Mouse (Mus musculus) spleen, adult 2 months (tissue): ENCODE data around the gene Hspg2. TPM values are rescaled to one million over a fixed set of nuclear protein-coding genes. Genes with fewer than 3 reads are reported as not detected.
A peak's percentile ranks its signal among the peaks of the same experiment; 100 is the strongest.

ENCODE experiments used
- DNase-seq, 2 experiments: peaks; one replicate each; pipeline versions ENCODE4 v3.0.0 to v3.0.0-alpha.2; 2012 to 2021; ENCODE audit warnings: low spot score in 2 of 2, low read depth in 1 of 2
- H3K27ac ChIP-seq: fragments of 200-500 bp; 2 replicates; pipeline ENCODE4 v1.5.1; 2012; ENCODE audit warnings: low read length, inconsistent platforms; ENCODE audit not compliant: insufficient read depth
- H3K27me3 ChIP-seq: fragments of 200-500 bp; 2 replicates; pipeline ENCODE4 v1.6.1; 2012; ENCODE audit warnings: mild to moderate bottlenecking, moderate library complexity, low read length, inconsistent platforms; ENCODE audit not compliant: control insufficient read depth, insufficient read depth
- H3K36me3 ChIP-seq: fragments of 200-500 bp; 2 replicates; pipeline ENCODE4 v1.6.1; 2012; ENCODE audit warnings: mild to moderate bottlenecking, low read length, inconsistent platforms; ENCODE audit not compliant: control insufficient read depth, insufficient read depth
- H3K4me1 ChIP-seq: fragments of 200-500 bp; 2 replicates; pipeline ENCODE4 v1.6.1; 2011; ENCODE audit warnings: inconsistent platforms; ENCODE audit not compliant: control insufficient read depth, insufficient read depth, insufficient read length
- H3K4me3 ChIP-seq: fragments of 200-500 bp; 2 replicates; pipeline ENCODE4 v1.5.1; 2011; ENCODE audit warnings: mild to moderate bottlenecking, inconsistent platforms; ENCODE audit not compliant: insufficient read depth, insufficient read length; ENCODE audit errors: extremely low read depth
- CTCF ChIP-seq: fragments of 200-500 bp; IDR thresholded peaks from 2 replicates; pipeline ENCODE4 v1.5.1; 2011; ENCODE audit warnings: mild to moderate bottlenecking, inconsistent platforms; ENCODE audit not compliant: insufficient read depth, insufficient read length, insufficient replicate concordance; ENCODE audit errors: extremely low read depth
- POLR2A ChIP-seq: fragments of 200-500 bp; IDR thresholded peaks from 2 replicates; pipeline ENCODE4 v1.6.1; 2011; ENCODE audit warnings: low read depth, low read length, inconsistent platforms
- WGBS: fragments of 180-500 bp; shearing (Covaris S2); methylation state at CpG from one replicate; pipeline ENCODE4 v1.1.7; 2018; 5-methylcytosine and 5-hydroxymethylcytosine counted together
- polyA plus RNA-seq: library from polyadenylated mRNA; depleted of rRNA; stranded (reverse); fragments of >200 nt; gene quantifications from 2 replicates; pipeline ENCODE4 v1.2.3, GENCODE M21; 2012

The Hspg2 gene
- polyA plus RNA-seq, 1 experiment, result 27.0 TPM

GRCm38 (mm10) chr4:137498882-137499583 is 30.5 kb downstream of the Hspg2 start:
- Histone ChIP-seq H3K4me1 (peaks cover 31% of the 10 kb centered on the region; the same call in 1 of the 2 replicates), H3K36me3 (no peaks in the 10 kb centered on the region), H3K27ac (no peak overlapping the region), H3K4me3 (no peak overlapping the region), H3K27me3 (no peaks in the 10 kb centered on the region)
- DNase-seq, result no peak
- TF ChIP-seq POLR2A, result no peak
- TF ChIP-seq CTCF, result no peak
- 87% methylated on average over 9 of the region's 9 CpGs for WGBS

GRCm38 (mm10) chr4:137500149-137500548 is 31.6 kb downstream of the Hspg2 start:
- H3K27ac ChIP-seq, result no peak overlapping the region
- no peak overlapping the region for H3K4me3 ChIP-seq
- H3K27me3 ChIP-seq, result no peaks in the 10 kb centered on the region
- no peak for DNase-seq
- no peaks in the 10 kb centered on the region for H3K36me3 ChIP-seq
- H3K4me1 ChIP-seq, result peaks cover 21% of the 10 kb centered on the region; the same call in 1 of the 2 replicates
- TF ChIP-seq POLR2A (no peak), CTCF (no peak)
- WGBS, result 86% methylated on average over 12 of the region's 12 CpGs

- TF ChIP-seq POLR2A (no peak), CTCF (no peak)
- no peak for DNase-seq
- Histone ChIP-seq H3K27me3 (no peaks in the 10 kb centered on the region), H3K4me3 (no peak overlapping the region), H3K36me3 (no peaks in the 10 kb centered on the region), H3K27ac (no peak overlapping the region), H3K4me1 (peaks cover 16% of the 10 kb centered on the region; the same call in 1 of the 2 replicates)
- 92% methylated on average over 5 of the region's 5 CpGs for WGBS
These were observed 32.4 kb downstream of the Hspg2 start for GRCm38 (mm10) chr4:137500953-137501352.

- H3K4me3 ChIP-seq, result no peak overlapping the region
- H3K27ac ChIP-seq, result peak overlapping the region; percentile 24
- no peaks in the 10 kb centered on the region for H3K27me3 ChIP-seq
- 39% methylated on average over 10 of the region's 10 CpGs for WGBS
- peak; percentile 22 to 33 for DNase-seq
- H3K4me1 ChIP-seq, result peaks cover 16% of the 10 kb centered on the region; the same call in 1 of the 2 replicates
- no peaks in the 10 kb centered on the region for H3K36me3 ChIP-seq
- TF ChIP-seq CTCF (no peak), POLR2A (no peak)
These were observed 33.6 kb downstream of the Hspg2 start for GRCm38 (mm10) chr4:137502183-137502582.

- 85% methylated on average over 7 of the region's 7 CpGs for WGBS
These were observed 34.2 kb downstream of the Hspg2 start for GRCm38 (mm10) chr4:137502801-137503200.

GRCm38 (mm10) chr4:137503509-137503971 is 35.0 kb downstream of the Hspg2 start:
- WGBS, result 58% methylated on average over 6 of the region's 6 CpGs
- H3K4me3 ChIP-seq, result no peak overlapping the region
- DNase-seq, result no peak
- H3K27ac ChIP-seq, result no peak overlapping the region
- no peaks in the 10 kb centered on the region for H3K27me3 ChIP-seq
- no peak for TF ChIP-seq CTCF
- no peak for TF ChIP-seq POLR2A
- H3K4me1 ChIP-seq, result peaks cover 16% of the 10 kb centered on the region; the same call in 1 of the 2 replicates
- no peaks in the 10 kb centered on the region for H3K36me3 ChIP-seq

More at GRCm38 (mm10) chr4:137502801-137503200, 34.2 kb downstream of the Hspg2 start:
- no peaks in the 10 kb centered on the region for H3K36me3 ChIP-seq
- H3K27me3 ChIP-seq, result no peaks in the 10 kb centered on the region
- TF ChIP-seq POLR2A (no peak), CTCF (no peak)
- H3K4me1 ChIP-seq, result peaks cover 16% of the 10 kb centered on the region; the same call in 1 of the 2 replicates
- no peak overlapping the region for H3K27ac ChIP-seq
- no peak overlapping the region for H3K4me3 ChIP-seq
- DNase-seq, result no peak

- TF ChIP-seq POLR2A (no peak), CTCF (no peak)
- Histone ChIP-seq H3K36me3 (no peaks in the 10 kb centered on the region), H3K27me3 (no peaks in the 10 kb centered on the region), H3K27ac (no peak overlapping the region), H3K4me3 (no peak overlapping the region), H3K4me1 (peaks cover 14% of the 10 kb centered on the region; the same call in 1 of the 2 replicates)
- no peak for DNase-seq
- WGBS, result 86% methylated on average over 10 of the region's 10 CpGs
These were observed 38.1 kb downstream of the Hspg2 start for GRCm38 (mm10) chr4:137506629-137507028.
